Mouse (Mus musculus) mature B cell (primary cell): ENCODE data around the gene Trim14.

ENCODE experiments used
- in situ Hi-C: fragments of 300-500 bp; cut with MboI; formaldehyde crosslinking; loops from 2 replicates; pipeline ENCODE4 v1.14.3; 2019

Trim14 gene

DNA sequence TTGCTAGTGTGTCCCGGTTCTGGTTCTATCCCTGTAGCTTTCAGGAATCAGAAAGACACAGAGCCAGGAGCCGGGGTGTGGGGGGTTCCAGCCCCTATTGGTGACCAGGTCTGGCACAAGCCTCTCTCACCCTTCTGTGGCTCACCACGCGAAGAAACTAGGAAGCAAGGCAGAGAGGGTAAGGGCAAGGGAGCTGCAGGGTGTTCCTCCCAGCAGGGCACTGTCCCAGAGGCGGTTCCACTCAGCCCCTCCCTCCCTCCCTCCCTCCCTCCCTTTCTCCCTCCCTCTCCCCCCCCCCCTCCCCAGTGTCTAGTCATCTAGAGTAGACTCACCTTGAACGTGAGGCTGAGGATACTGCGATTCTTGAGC is 8.4 kb downstream of the Trim14 start:
- in situ Hi-C loops = no loop called here

DNA sequence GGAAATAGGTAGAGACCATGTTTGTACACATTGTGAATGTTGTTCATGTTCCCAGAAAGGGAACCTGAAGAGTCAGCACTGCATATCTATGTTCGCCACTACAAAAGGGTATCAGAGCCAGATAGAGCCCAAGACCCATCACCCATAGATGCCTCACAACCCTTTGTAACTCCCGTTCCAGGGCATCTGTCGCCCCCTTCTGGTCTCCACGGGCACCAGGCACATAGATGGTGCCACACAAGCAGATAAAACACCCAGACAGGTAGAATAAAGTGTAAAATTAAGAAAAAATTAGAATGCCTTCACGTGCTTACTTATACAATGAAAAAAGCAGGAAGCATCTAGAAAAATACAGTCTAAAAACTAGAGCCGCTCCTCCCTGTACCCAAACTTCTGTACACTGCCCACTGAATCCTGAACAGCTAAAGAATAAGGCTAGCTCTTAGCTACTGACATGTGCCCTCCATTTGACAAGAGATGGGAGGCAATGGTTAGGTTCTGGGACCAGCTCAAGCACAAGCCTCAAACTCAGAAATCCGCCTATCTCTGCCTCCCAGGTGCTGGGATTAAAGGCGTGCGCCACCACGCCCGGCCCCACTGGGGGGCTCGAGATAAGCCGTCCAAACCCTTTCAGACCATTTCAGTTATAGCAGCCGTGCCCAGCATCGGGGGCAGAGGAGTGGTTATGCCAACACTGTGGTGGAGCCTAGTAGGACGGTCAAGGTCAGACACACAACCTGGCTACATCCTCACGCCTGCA is 9.0 kb downstream of the Trim14 start:
- in situ Hi-C loops = no loop called here

GRCm38 (mm10) chr4:46526226-46526625 is 9.7 kb downstream of the Trim14 start:
- in situ Hi-C loops = no loop called here

GRCm38 (mm10) chr4:46523324-46523723 is 12.6 kb downstream of the Trim14 start:
- in situ Hi-C loops = loop anchor here (25.0 kb wide), 1 partner anchor 489 kb away; no protein-coding TSS in a partner anchor

- in situ Hi-C loops = loop anchor here (25.0 kb wide), 1 partner anchor 491 kb away; no protein-coding TSS in a partner anchor
Observed at GRCm38 (mm10) chr4:46521457-46521856, 14.5 kb downstream of the Trim14 start.

- in situ Hi-C loops = loop anchor here (25.0 kb wide), 1 partner anchor 492 kb away; no protein-coding TSS in a partner anchor
Observed at GRCm38 (mm10) chr4:46520491-46520890, 15.4 kb downstream of the Trim14 start.

GRCm38 (mm10) chr4:46507736-46508460 is 28.0 kb downstream of the Trim14 start:
- in situ Hi-C loops = loop anchor here (25.0 kb wide), 1 partner anchor 504 kb away; no protein-coding TSS in a partner anchor

GRCm38 (mm10) chr4:46506801-46507610 is 28.9 kb downstream of the Trim14 start:
- in situ Hi-C loops = loop anchor here (25.0 kb wide), 1 partner anchor 505 kb away; no protein-coding TSS in a partner anchor

- in situ Hi-C loops = loop anchor here (25.0 kb wide), 1 partner anchor 507 kb away; no protein-coding TSS in a partner anchor
Observed at GRCm38 (mm10) chr4:46505361-46506057, 30.4 kb downstream of the Trim14 start.

DNA sequence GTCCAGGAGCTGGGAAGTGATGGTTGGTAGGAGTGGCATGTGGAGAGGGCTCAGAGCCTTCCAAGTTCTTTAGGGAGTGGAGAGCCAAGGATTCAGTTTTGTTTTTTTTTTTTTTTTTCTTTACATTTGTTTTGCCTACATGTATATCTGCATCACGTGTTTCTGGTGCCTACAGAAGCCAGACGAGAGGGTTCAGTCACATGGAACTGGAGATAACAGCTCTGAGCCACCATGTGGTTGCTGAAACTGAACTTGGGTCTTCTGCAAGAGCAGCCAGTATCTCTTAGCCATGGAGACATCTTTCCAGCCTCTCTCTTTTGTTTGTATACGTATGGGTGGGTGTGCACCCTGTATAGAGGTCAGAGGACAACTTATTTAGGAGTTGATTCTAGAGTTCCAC is 32.1 kb downstream of the Trim14 start:
- in situ Hi-C loops = loop anchor here (25.0 kb wide), 1 partner anchor 508 kb away; no protein-coding TSS in a partner anchor

DNA sequence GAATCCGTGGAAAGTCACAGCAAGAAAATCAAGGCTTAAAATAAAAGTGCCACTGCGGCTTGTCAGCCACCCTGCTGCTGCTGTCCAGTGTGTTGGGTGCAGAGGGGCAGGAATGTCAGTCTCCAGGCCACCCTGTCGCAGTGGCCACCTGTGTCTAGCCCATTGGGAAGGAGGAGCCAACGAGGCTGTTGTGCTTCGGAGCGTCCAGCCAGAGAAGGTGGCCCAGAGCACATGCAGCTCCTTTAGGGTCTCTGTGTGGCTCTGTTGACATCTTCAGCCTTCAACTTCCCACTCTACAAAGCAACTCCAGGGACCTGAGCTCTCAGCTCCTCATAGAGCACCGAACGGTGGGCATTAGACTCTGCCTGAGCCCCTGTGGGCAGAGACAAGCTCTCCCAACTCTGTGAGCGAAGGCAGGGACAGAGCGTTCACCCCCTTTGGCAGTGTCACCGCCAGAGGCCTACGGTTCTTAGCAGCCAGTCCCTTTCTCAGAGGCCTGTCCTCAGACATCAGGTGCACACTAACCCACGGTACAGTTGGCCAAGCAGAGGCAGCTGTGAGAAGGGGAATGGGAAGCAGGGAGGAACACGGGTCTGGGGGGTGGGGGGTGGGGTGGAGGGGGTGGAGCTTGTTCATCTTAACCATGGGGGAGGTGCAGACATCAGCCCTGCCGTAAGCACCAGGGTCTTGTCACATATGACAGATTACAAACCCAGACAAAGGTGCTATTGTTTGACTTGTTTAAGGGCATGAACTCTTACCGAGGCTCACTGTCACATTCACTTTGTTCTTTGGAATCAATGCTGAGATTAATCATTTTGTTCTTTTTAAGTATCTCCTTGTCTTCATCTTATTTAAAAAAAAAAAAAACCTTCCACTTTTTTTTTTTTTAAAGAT is 33.1 kb downstream of the Trim14 start:
- in situ Hi-C loops = loop anchor here (25.0 kb wide), 1 partner anchor 509 kb away; no protein-coding TSS in a partner anchor

DNA sequence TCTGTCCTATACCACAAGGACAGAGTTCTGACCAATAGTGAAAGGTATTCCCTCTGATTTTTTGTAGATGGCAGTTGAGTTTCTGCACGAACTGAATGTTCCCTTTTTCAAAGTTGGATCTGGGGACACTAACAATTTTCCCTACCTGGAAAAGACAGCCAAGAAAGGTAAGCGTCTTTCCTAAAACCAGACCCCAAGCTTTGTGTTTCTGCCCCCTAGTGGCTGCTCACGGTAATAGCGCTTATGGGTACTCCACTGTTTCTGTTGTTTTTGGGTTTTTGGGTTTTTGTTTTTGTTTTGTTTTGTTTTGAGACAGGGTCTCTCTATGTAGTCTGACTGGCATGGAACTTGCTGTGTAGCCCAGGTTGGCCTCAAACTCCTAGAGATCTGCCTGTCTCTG is 37.0 kb downstream of the Trim14 start:
- in situ Hi-C loops = no loop called here

GRCm38 (mm10) chr4:46498511-46498910 is 37.4 kb downstream of the Trim14 start:
- in situ Hi-C loops = no loop called here

GRCm38 (mm10) chr4:46497286-46497892 is 38.6 kb downstream of the Trim14 start:
- in situ Hi-C loops = no loop called here

DNA sequence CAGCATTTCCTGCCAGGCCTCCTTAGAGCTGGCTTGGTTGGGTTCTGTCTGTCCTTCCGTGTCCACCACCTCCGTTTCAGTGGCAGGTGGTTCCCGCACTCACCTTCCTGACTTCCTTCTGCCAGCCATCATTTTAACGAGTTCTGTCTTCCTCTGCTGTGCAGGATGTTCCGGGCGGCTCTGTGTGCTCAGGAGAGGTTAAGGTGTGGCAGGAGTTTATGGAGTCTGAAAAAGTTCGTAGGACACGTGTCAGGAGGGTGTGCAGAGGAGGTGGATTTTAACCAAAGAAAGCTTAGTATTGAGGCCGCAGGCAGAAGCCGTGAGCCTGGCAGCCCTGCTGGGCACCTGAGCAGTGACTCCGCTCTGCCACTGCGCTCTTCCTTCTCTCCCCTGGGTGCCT is 40.4 kb downstream of the Trim14 start:
- in situ Hi-C loops = no loop called here

DNA sequence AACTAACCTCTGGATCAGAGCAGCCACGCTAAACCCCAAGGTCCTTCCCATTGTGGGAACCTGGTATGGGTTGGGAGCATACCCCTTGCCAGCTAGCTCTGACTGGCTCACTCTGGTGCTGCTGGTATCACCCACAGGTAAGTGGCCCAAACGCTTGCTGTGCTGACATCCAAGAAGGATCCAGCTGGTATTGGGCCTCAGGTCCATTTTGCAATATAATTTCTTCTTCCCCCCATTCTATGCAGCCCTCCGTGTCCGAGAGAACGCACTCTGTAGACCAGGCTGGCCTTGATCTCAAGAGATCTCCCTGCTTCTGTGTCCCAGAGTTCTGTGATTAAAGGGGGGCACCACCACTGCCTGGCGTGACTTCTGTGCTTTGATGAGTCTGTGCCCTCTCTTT is 42.9 kb downstream of the Trim14 start:
- in situ Hi-C loops = no loop called here

GRCm38 (mm10) chr4:46489028-46489925 is 46.7 kb downstream of the Trim14 start, which contains the start of gene Nans:
Gene Nans, plus strand, starts transcription at chr4:46489248.
- in situ Hi-C loops = no loop called here

DNA sequence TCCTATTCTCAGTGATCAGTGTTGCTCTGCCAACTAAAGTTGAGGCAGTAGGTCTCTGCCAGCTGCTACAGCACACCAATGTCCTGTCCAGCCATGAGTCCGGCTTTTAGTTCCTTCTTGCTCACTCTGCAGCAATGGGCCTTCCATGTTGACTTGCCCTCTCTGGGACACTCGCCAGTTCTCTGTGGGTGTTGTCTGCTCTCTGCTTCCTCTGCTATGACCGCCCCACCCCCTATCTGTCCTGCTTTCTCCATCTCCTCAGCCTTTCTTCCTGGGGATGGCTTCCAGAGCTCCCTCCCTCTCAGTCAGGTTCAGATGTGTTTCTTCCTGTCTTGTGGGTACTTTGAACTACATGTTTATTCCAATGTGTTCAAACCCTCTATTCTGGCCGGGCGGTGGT is 48.6 kb downstream of the Trim14 start:
- in situ Hi-C loops = no loop called here
